Mouse (Mus musculus): ENCODE measurements around the gene Nemp1.

The Nemp1 gene

GRCm38 (mm10) chr10:127721671-127722418 lies 55.1 kb downstream of the Nemp1 start:
- no peak for DNase-seq (ENCODE audit: low spot score in 2 of 2)

GRCm38 (mm10) chr10:127724178-127724577 lies 57.5 kb downstream of the Nemp1 start, which contains the start of gene Tac2:
Tac2 (plus strand) TSS chr10:127724478.
- no peak for DNase-seq (ENCODE audit: low spot score in 2 of 2)

- no peak for DNase-seq (ENCODE audit: low spot score in 2 of 2)
Measured at GRCm38 (mm10) chr10:127725136-127725535, 58.4 kb downstream of the Nemp1 start.

GRCm38 (mm10) chr10:127728437-127728836 lies 61.7 kb downstream of the Nemp1 start:
- DNase-seq (ENCODE audit: low spot score in 2 of 2) = no peak

GRCm38 (mm10) chr10:127730285-127730932 lies 63.7 kb downstream of the Nemp1 start:
- no peak for DNase-seq (ENCODE audit: low spot score in 2 of 2)

- no peak for DNase-seq (ENCODE audit: low spot score in 2 of 2)
Measured at GRCm38 (mm10) chr10:127730933-127731310, 64.2 kb downstream of the Nemp1 start.

GRCm38 (mm10) chr10:127731397-127731796 lies 64.7 kb downstream of the Nemp1 start:
- DNase-seq (ENCODE audit: low spot score in 2 of 2) = no peak

GRCm38 (mm10) chr10:127734434-127734833 lies 67.7 kb downstream of the Nemp1 start:
- no peak for DNase-seq (ENCODE audit: low spot score in 2 of 2)

- DNase-seq (ENCODE audit: low spot score in 2 of 2) = no peak
Measured at GRCm38 (mm10) chr10:127736266-127736665, 69.6 kb downstream of the Nemp1 start.

GRCm38 (mm10) chr10:127736916-127737315 lies 70.2 kb downstream of the Nemp1 start:
- no peak for DNase-seq (ENCODE audit: low spot score in 2 of 2)

- no peak for DNase-seq (ENCODE audit: low spot score in 2 of 2)
Measured at GRCm38 (mm10) chr10:127737552-127737951, 70.9 kb downstream of the Nemp1 start.

GRCm38 (mm10) chr10:127738151-127738882 lies 71.6 kb downstream of the Nemp1 start:
- DNase-seq (ENCODE audit: low spot score in 2 of 2) = peak; percentile 51 to 76

- peak; percentile 74 to 82 for DNase-seq (ENCODE audit: low spot score in 2 of 2)
Measured at GRCm38 (mm10) chr10:127739083-127739660, 72.5 kb downstream of the Nemp1 start, which contains the start of gene Zbtb39. Zbtb39 (plus strand) TSS chr10:127739538.

GRCm38 (mm10) chr10:127739661-127740161 lies 73.0 kb downstream of the Nemp1 start:
- DNase-seq (ENCODE audit: low spot score in 2 of 2) = peak; percentile 53 to 66

- DNase-seq (ENCODE audit: low spot score in 2 of 2) = peak in 1 of 2 experiments; percentile 68
Measured at GRCm38 (mm10) chr10:127744661-127745060, 78.0 kb downstream of the Nemp1 start.

GRCm38 (mm10) chr10:127745886-127746285 lies 79.2 kb downstream of the Nemp1 start:
- no peak for DNase-seq (ENCODE audit: low spot score in 2 of 2)

GRCm38 (mm10) chr10:127747254-127747653 lies 80.6 kb downstream of the Nemp1 start:
- DNase-seq (ENCODE audit: low spot score in 2 of 2) = no peak

GRCm38 (mm10) chr10:127748847-127749612 lies 82.3 kb downstream of the Nemp1 start:
- no peak for DNase-seq (ENCODE audit: low spot score in 2 of 2)

- DNase-seq (ENCODE audit: low spot score in 2 of 2) = no peak
Measured at GRCm38 (mm10) chr10:127750136-127750777, 83.6 kb downstream of the Nemp1 start.
